Mouse (Mus musculus): ENCODE results near the gene Prickle1.

Gene Prickle1

GRCm38 (mm10) chr15:93513939-93514341 lies 81.8 kb downstream of the Prickle1 start:
- in situ Hi-C loops (cut with MboI, MseI), result loop anchor here in 1 of 2 experiments (10.0 kb wide), 1 partner anchor 701 kb away; no protein-coding TSS in a partner anchor

GRCm38 (mm10) chr15:93512437-93512836 lies 83.3 kb downstream of the Prickle1 start:
- in situ Hi-C loops (cut with MboI, MseI), result loop anchor here in 1 of 2 experiments (10.0 kb wide), 1 partner anchor 702 kb away; no protein-coding TSS in a partner anchor

- in situ Hi-C loops (cut with MboI, MseI), result loop anchor here in 1 of 2 experiments (10.0 kb wide), 1 partner anchor 704 kb away; no protein-coding TSS in a partner anchor
Observed at GRCm38 (mm10) chr15:93510690-93511336, 84.9 kb downstream of the Prickle1 start.

GRCm38 (mm10) chr15:93504808-93505207 lies 90.9 kb downstream of the Prickle1 start:
- in situ Hi-C loops (cut with MboI, MseI), result no loop called here

- in situ Hi-C loops (cut with MboI, MseI), result no loop called here
Observed at GRCm38 (mm10) chr15:93503201-93503745, 92.4 kb downstream of the Prickle1 start.

GRCm38 (mm10) chr15:93502703-93503102 lies 93.0 kb downstream of the Prickle1 start:
- in situ Hi-C loops (cut with MboI, MseI), result no loop called here

GRCm38 (mm10) chr15:93499866-93500265 lies 95.8 kb downstream of the Prickle1 start:
- in situ Hi-C loops (cut with MboI, MseI), result no loop called here

- in situ Hi-C loops (cut with MboI, MseI), result no loop called here
Observed at GRCm38 (mm10) chr15:93494700-93495099, 101.0 kb downstream of the Prickle1 start.

GRCm38 (mm10) chr15:93489597-93489996 lies 106.1 kb downstream of the Prickle1 start:
- in situ Hi-C loops (cut with MboI, MseI), result loop anchor here in 1 of 2 experiments (5.0 kb wide), 1 partner anchor 47 kb away; no protein-coding TSS in a partner anchor

GRCm38 (mm10) chr15:93486066-93486465 lies 109.6 kb downstream of the Prickle1 start:
- in situ Hi-C loops (cut with MboI, MseI), result loop anchor here in 1 of 2 experiments (5.0 kb wide), 1 partner anchor 44 kb away; no protein-coding TSS in a partner anchor

- in situ Hi-C loops (cut with MboI, MseI), result loop anchor here in 1 of 2 experiments (5.0 kb wide), 1 partner anchor 43 kb away; no protein-coding TSS in a partner anchor
Observed at GRCm38 (mm10) chr15:93485252-93485651, 110.4 kb downstream of the Prickle1 start.

GRCm38 (mm10) chr15:93484261-93484710 lies 111.4 kb downstream of the Prickle1 start:
- in situ Hi-C loops (cut with MboI, MseI), result no loop called here

GRCm38 (mm10) chr15:93481112-93481511 lies 114.6 kb downstream of the Prickle1 start:
- in situ Hi-C loops (cut with MboI, MseI), result no loop called here

- in situ Hi-C loops (cut with MboI, MseI), result no loop called here
Observed at GRCm38 (mm10) chr15:93479445-93479844, 116.2 kb downstream of the Prickle1 start.

- in situ Hi-C loops (cut with MboI, MseI), result no loop called here
Observed at GRCm38 (mm10) chr15:93478676-93479075, 117.0 kb downstream of the Prickle1 start.

GRCm38 (mm10) chr15:93477729-93478128 lies 118.0 kb downstream of the Prickle1 start:
- in situ Hi-C loops (cut with MboI, MseI), result no loop called here

- in situ Hi-C loops (cut with MboI, MseI), result no loop called here
Observed at GRCm38 (mm10) chr15:93475688-93476087, 120.0 kb downstream of the Prickle1 start.

GRCm38 (mm10) chr15:93474277-93474676 lies 121.4 kb downstream of the Prickle1 start:
- in situ Hi-C loops (cut with MboI, MseI), result no loop called here

GRCm38 (mm10) chr15:93472089-93472488 lies 123.6 kb downstream of the Prickle1 start:
- in situ Hi-C loops (cut with MboI, MseI), result no loop called here

- in situ Hi-C loops (cut with MboI, MseI), result no loop called here
Observed at GRCm38 (mm10) chr15:93471651-93472050, 124.0 kb downstream of the Prickle1 start.

GRCm38 (mm10) chr15:93461066-93461465 lies 134.6 kb downstream of the Prickle1 start:
- in situ Hi-C loops (cut with MboI, MseI), result loop anchor here in 1 of 2 experiments (5.0 kb wide), 1 partner anchor 111 kb away; no protein-coding TSS in a partner anchor

- in situ Hi-C loops (cut with MboI, MseI), result loop anchor here in 1 of 2 experiments (10.0 kb wide), 1 partner anchor 1055 kb away; no protein-coding TSS in a partner anchor
Observed at GRCm38 (mm10) chr15:93459422-93459821, 136.3 kb downstream of the Prickle1 start.
